Comparison of ENCODE assay signal across 24 mouse cellular contexts in the genomic region with DNA sequence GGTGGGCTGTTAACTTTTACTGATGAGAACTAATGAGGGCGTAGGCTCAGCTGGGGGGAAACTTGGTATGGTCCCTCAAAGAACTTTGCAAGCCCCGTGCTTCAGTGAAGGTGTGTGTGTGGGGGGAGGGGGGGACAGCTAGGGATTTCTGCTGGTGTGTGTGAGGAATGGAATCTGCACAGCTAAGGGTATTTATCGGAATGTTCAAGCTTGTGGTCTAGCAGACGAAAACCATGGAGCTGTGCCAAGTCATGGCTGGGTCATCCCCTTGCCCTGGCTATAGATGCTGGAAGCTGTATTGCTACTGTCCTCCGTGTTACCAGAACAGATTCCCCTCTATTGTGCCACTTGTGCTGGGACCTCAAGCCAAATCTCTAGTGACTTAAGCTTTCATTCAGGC.
DNase-seq lines count a peak whose midpoint lies in the region; ATAC-seq and TF ChIP-seq lines count a peak whose summit lies in the region.
"Had no signal": no experiment of that assay in that cellular context is flagged by ENCODE, and none has a peak within 500 bp of the region (broad histone marks: within the 10 kb centered on the region; RNA-seq: fewer than 3 reads in every experiment).

No protein-coding gene starts in this region.

- no peak for DNase-seq in heart, embryonic 10.5 days (ENCODE audit: low spot score)
- no peak for DNase-seq in heart, adult 2 months
- DNase-seq in kidney, postnatal 4 days, result peak; percentile 50 to 59
- no peak for DNase-seq in kidney, adult 2 months
- peak; percentile 60 for DNase-seq in Patski (ENCODE audit: low read depth, low spot score)
- peak; percentile 61 for DNase-seq in heart, postnatal 4 days
- no peak for DNase-seq in liver, embryonic 11.5 days (ENCODE audit: low spot score)
- DNase-seq: adrenal gland, adult 2 months; cerebellum, adult 8-10 months; gastrocnemius, postnatal 25 days; kidney, adult 11 months; layer of hippocampus, postnatal 36 days; right cerebral cortex, postnatal 25 days; thymus, adult 18-20 months; thymus, postnatal 4 days had no signal

- H3K9me3 ChIP-seq in heart, embryonic 10.5 days, result no peaks in the 10 kb centered on the region
- H3K9me3 ChIP-seq in liver, embryonic 11.5 days (ENCODE audit: control insufficient read depth, low read length), result no peaks in the 10 kb centered on the region
- H3K9me3 ChIP-seq: G1E; hindbrain, embryonic 10.5 days; limb, embryonic 15.5 days had no signal

- H3K4me3 ChIP-seq in heart, embryonic 10.5 days, result no peak overlapping the region
- no peak overlapping the region for H3K4me3 ChIP-seq in heart, adult 2 months
- H3K4me3 ChIP-seq in kidney, adult 2 months (ENCODE audit: insufficient read depth, low read depth, low read length), result no peak overlapping the region
- no peak overlapping the region for H3K4me3 ChIP-seq in liver, embryonic 11.5 days (ENCODE audit: low read depth, low read length)
- H3K4me3 ChIP-seq: embryonic facial prominence, embryonic 12.5 days; erythroblast, embryonic 14.5 days; hindbrain, embryonic 10.5 days; limb, embryonic 15.5 days had no signal

- in situ Hi-C loops in Patski (cut with MboI; ENCODE audit: low pct_unique_long_range_greater_than_20kb), result no loop called here

- H3K27me3 ChIP-seq in heart, embryonic 10.5 days (ENCODE audit: insufficient read depth, poor library complexity, severe bottlenecking), result no peaks in the 10 kb centered on the region
- H3K27me3 ChIP-seq in heart, adult 2 months (ENCODE audit: control insufficient read depth, insufficient read depth, low read length), result no peaks in the 10 kb centered on the region
- H3K27me3 ChIP-seq in kidney, adult 2 months (replicated peaks; ENCODE audit: control insufficient read depth, insufficient read depth, low read length), result no peaks in the 10 kb centered on the region
- H3K27me3 ChIP-seq in Patski, result no peaks in the 10 kb centered on the region
- H3K27me3 ChIP-seq in liver, embryonic 11.5 days (replicated peaks; ENCODE audit: control insufficient read depth, insufficient read depth, low read length), result no peaks in the 10 kb centered on the region
- H3K27me3 ChIP-seq: embryonic facial prominence, embryonic 12.5 days; limb, embryonic 15.5 days had no signal

- no peak overlapping the region for H3K4me2 ChIP-seq in liver, embryonic 11.5 days
- H3K4me2 ChIP-seq: embryonic facial prominence, embryonic 12.5 days; limb, embryonic 15.5 days; midbrain, embryonic 11.5 days had no signal

- CTCF ChIA-PET in Patski (lab: Charles Lee), result interaction anchor here (1.4 kb wide), 1 partner anchor 127 kb away, joined by 5 read pairs; no protein-coding TSS in a partner anchor

- H3K36me3 ChIP-seq in heart, embryonic 10.5 days, result no peaks in the 10 kb centered on the region
- H3K36me3 ChIP-seq in heart, adult 2 months (ENCODE audit: control insufficient read depth, insufficient read depth, low read length), result no peaks in the 10 kb centered on the region
- no peaks in the 10 kb centered on the region for H3K36me3 ChIP-seq in kidney, adult 2 months (ENCODE audit: control insufficient read depth, insufficient read depth, low read length)
- no peaks in the 10 kb centered on the region for H3K36me3 ChIP-seq in liver, embryonic 11.5 days (ENCODE audit: control insufficient read depth, insufficient read depth, low read length)
- H3K36me3 ChIP-seq: embryonic facial prominence, embryonic 12.5 days; G1E; hindbrain, embryonic 10.5 days; limb, embryonic 15.5 days had no signal

- no peaks in the 10 kb centered on the region for H3K79me2 ChIP-seq in heart, adult 2 months (replicated peaks; ENCODE audit: control insufficient read depth, insufficient read depth, low read length)

- ATAC-seq in Patski, result peak; percentile 75
- ATAC-seq in liver, embryonic 11.5 days (replicated peaks; ENCODE audit: low FRiP score), result no peak
- no peak for ATAC-seq in erythroid progenitor cell, adult 5-6 weeks (replicated peaks; ENCODE audit: low FRiP score, poor library complexity, severe bottlenecking)
- ATAC-seq: forebrain, embryonic 14.5 days had no signal

- 59% methylated on average over 5 of the region's 5 CpGs for WGBS in heart, embryonic 10.5 days
- 43% methylated on average over 5 of the region's 5 CpGs for WGBS in heart, adult 2 months
- WGBS in kidney, adult 2 months, result 45% methylated on average over 5 of the region's 5 CpGs
- WGBS in liver, embryonic 11.5 days, result 72% methylated on average over 5 of the region's 5 CpGs

- intact Hi-C loops in heart, adult 2 months (cut with DNase I), result no loop called here

- TF ChIP-seq CTCF in heart, adult 2 months (IDR thresholded peaks at IDR 0.05), result no peak
- no peak for TF ChIP-seq CTCF in kidney, adult 2 months (conservative IDR thresholded peaks at IDR 0.05; ENCODE audit: insufficient read depth, insufficient read length, low read depth, low read length)
- no peak for TF ChIP-seq CTCF in Patski (IDR thresholded peaks at IDR 0.05)

- H3K9ac ChIP-seq in heart, adult 2 months (ENCODE audit: low read depth, low read length), result no peak overlapping the region
- no peak overlapping the region for H3K9ac ChIP-seq in liver, embryonic 11.5 days (ENCODE audit: low read depth, low read length)
- H3K9ac ChIP-seq: embryonic facial prominence, embryonic 12.5 days; limb, embryonic 15.5 days had no signal

- no peak for TF ChIP-seq POLR2A in heart, adult 2 months (IDR thresholded peaks at IDR 0.05; ENCODE audit: insufficient read depth, low read depth, low read length)
- no peak for TF ChIP-seq POLR2A in kidney, adult 2 months (IDR thresholded peaks at IDR 0.05; ENCODE audit: low read depth, low read length)

- H3K27ac ChIP-seq in heart, embryonic 10.5 days, result peak overlapping the region; percentile 29; the same call in 1 of the 2 replicates
- no peak overlapping the region for H3K27ac ChIP-seq in heart, adult 2 months
- H3K27ac ChIP-seq in kidney, adult 2 months (ENCODE audit: insufficient read depth, low read depth, low read length), result no peak overlapping the region
- H3K27ac ChIP-seq in liver, embryonic 11.5 days (ENCODE audit: low read depth, low read length), result no peak overlapping the region
- H3K27ac ChIP-seq: embryonic facial prominence, embryonic 12.5 days; hindbrain, embryonic 10.5 days; limb, embryonic 15.5 days; macrophage had no signal

- POLR2A ChIA-PET in Patski (lab: Charles Lee), result no interaction called here

- no peak for TF ChIP-seq EP300 in heart, adult 2 months (IDR thresholded peaks at IDR 0.05; ENCODE audit: insufficient read depth, low read depth, low read length)

- peaks cover 10% of the 10 kb centered on the region; the same call in 1 of the 2 replicates for H3K4me1 ChIP-seq in heart, embryonic 10.5 days
- H3K4me1 ChIP-seq in heart, adult 2 months (ENCODE audit: control insufficient read depth, insufficient read depth, low read length), result no peaks in the 10 kb centered on the region
- H3K4me1 ChIP-seq in kidney, adult 2 months (ENCODE audit: control insufficient read depth, insufficient read depth, low read length), result no peaks in the 10 kb centered on the region
- H3K4me1 ChIP-seq in liver, embryonic 11.5 days (replicated peaks; ENCODE audit: control insufficient read depth, insufficient read depth, low read length), result no peaks in the 10 kb centered on the region
- H3K4me1 ChIP-seq: embryonic facial prominence, embryonic 12.5 days; hindbrain, embryonic 10.5 days; limb, embryonic 15.5 days had no signal

Comparison
In these comparisons a context has a peak if more than half of its experiments do, and no peak if none do; other contexts are left out.
1. DNase-seq: peak in kidney, postnatal 4 days (2 of 2), Patski (single experiment) and heart, postnatal 4 days (single experiment); none in heart, embryonic 10.5 days (single experiment), heart, adult 2 months (0 of 2), kidney, adult 2 months (single experiment) and liver, embryonic 11.5 days (single experiment).